Mouse (Mus musculus) spleen, postnatal 36 days (tissue): ENCODE measurements around the gene Cwc22.

Experiments used
- DNase-seq, 2 experiments: peaks; one replicate each; pipeline ENCODE4 v3.0.0; 2022; ENCODE audit warnings: low spot score in 2 of 2, mixed read lengths in 1 of 2

The Cwc22 gene

GRCm38 (mm10) chr2:77925187-77925924 lies 20.8 kb downstream of the Cwc22 start:
- no peak for DNase-seq

- no peak for DNase-seq
These were observed 22.2 kb downstream of the Cwc22 start for GRCm38 (mm10) chr2:77924003-77924402.

- no peak for DNase-seq
These were observed 23.0 kb downstream of the Cwc22 start for GRCm38 (mm10) chr2:77923182-77923581.

- DNase-seq, result no peak
These were observed 24.9 kb downstream of the Cwc22 start for GRCm38 (mm10) chr2:77921307-77921706.

- DNase-seq, result no peak
These were observed 25.6 kb downstream of the Cwc22 start for GRCm38 (mm10) chr2:77920621-77921020.

- DNase-seq, result no peak
These were observed 27.7 kb downstream of the Cwc22 start for GRCm38 (mm10) chr2:77918474-77918873.

GRCm38 (mm10) chr2:77918006-77918405 lies 28.2 kb downstream of the Cwc22 start:
- DNase-seq, result no peak

GRCm38 (mm10) chr2:77917360-77917734 lies 28.8 kb downstream of the Cwc22 start:
- no peak for DNase-seq

- DNase-seq, result no peak
These were observed 29.4 kb downstream of the Cwc22 start for GRCm38 (mm10) chr2:77916586-77917359.

- no peak for DNase-seq
These were observed 31.0 kb downstream of the Cwc22 start for GRCm38 (mm10) chr2:77915187-77915586.

GRCm38 (mm10) chr2:77913628-77914027 lies 32.5 kb downstream of the Cwc22 start:
- DNase-seq, result no peak

GRCm38 (mm10) chr2:77912197-77912596 lies 34.0 kb downstream of the Cwc22 start:
- DNase-seq, result no peak

- no peak for DNase-seq
These were observed 34.7 kb downstream of the Cwc22 start for GRCm38 (mm10) chr2:77911452-77911851.

- no peak for DNase-seq
These were observed 36.0 kb downstream of the Cwc22 start for GRCm38 (mm10) chr2:77910216-77910615.

- no peak for DNase-seq
These were observed 39.0 kb downstream of the Cwc22 start for GRCm38 (mm10) chr2:77907164-77907563.

- DNase-seq, result peak in 1 of 2 experiments; percentile 8
These were observed 41.2 kb downstream of the Cwc22 start for GRCm38 (mm10) chr2:77905023-77905422.

GRCm38 (mm10) chr2:77904495-77904894 lies 41.7 kb downstream of the Cwc22 start:
- no peak for DNase-seq

- DNase-seq, result no peak
These were observed 42.2 kb downstream of the Cwc22 start for GRCm38 (mm10) chr2:77903979-77904378.

GRCm38 (mm10) chr2:77903098-77903497 lies 43.1 kb downstream of the Cwc22 start:
- DNase-seq, result no peak

- no peak for DNase-seq
These were observed 44.9 kb downstream of the Cwc22 start for GRCm38 (mm10) chr2:77901269-77901668.

- DNase-seq, result no peak
These were observed 45.4 kb downstream of the Cwc22 start for GRCm38 (mm10) chr2:77900741-77901140.

- DNase-seq, result no peak
These were observed 46.1 kb downstream of the Cwc22 start for GRCm38 (mm10) chr2:77900111-77900510.

GRCm38 (mm10) chr2:77898436-77898835 lies 47.7 kb downstream of the Cwc22 start:
- no peak for DNase-seq
